ENCODE assay signal across 8 mouse cellular contexts in the genomic region with DNA sequence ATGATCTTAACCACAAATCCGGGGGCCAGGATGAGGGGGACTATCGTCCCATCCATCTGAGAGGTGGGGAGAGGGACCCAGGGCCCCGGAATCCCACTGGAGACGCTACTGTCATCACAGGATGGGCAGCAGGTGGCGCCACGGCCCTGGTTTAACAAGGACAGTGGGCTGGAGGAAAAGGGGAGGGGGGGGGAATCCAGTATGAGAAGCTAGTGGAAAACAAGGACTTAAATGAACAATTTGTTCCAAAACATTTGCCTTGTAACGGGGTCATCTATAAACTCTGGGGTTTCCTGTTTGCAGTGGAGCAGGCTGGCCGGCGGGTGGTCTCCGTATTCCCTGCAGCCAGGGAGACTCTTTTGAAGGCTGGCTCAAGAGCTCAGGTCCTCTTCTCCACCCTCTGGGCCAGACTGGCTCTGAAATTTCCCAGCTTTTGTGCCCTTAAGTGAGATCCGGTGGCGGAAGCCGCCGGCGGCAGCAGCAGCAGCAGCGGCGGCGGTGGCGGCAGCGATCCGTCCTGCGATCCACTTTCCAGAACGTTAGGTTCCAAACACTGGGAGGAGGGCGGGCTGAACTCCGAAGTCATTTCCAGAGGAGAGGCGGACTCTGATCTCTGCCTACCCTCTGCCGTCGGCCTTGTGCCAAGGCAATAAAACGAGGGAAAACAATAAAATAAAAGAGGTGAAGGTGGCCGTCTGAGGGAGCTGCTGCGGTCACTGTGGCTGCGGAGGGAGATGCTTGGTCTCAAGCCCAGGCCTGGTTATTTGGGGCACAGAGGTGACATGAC.
DNase-seq lines count a peak whose midpoint lies in the region; ATAC-seq and TF ChIP-seq lines count a peak whose summit lies in the region.

No protein-coding gene starts in this region.

- ATAC-seq in forebrain, embryonic 15.5 days (replicated peaks), result peak; percentile 49
- peak; percentile 84 for ATAC-seq in liver, postnatal 0 days
- peak; percentile 73; the same call in 1 of the 2 replicates for ATAC-seq in neural tube, embryonic 14.5 days (ENCODE audit: low read depth)

- no peaks in the 10 kb centered on the region for H3K36me3 ChIP-seq in forebrain, embryonic 15.5 days
- H3K36me3 ChIP-seq in liver, postnatal 0 days (replicated peaks; ENCODE audit: insufficient read depth, low read length), result no peaks in the 10 kb centered on the region
- H3K36me3 ChIP-seq in neural tube, embryonic 14.5 days (ENCODE audit: control insufficient read depth, insufficient read depth, low read length), result no peaks in the 10 kb centered on the region
- no peaks in the 10 kb centered on the region for H3K36me3 ChIP-seq in thymus, adult 2 months (ENCODE audit: control insufficient read depth, insufficient read depth, low read length)

- H3K4me1 ChIP-seq in forebrain, embryonic 15.5 days, result peaks cover 35% of the 10 kb centered on the region
- peaks cover 2% of the 10 kb centered on the region; the same call in 1 of the 2 replicates for H3K4me1 ChIP-seq in liver, postnatal 0 days (ENCODE audit: insufficient read depth)
- peaks cover 15% of the 10 kb centered on the region for H3K4me1 ChIP-seq in neural tube, embryonic 14.5 days (ENCODE audit: control insufficient read depth, insufficient read depth, low read length)
- peaks cover 11% of the 10 kb centered on the region for H3K4me1 ChIP-seq in thymus, adult 2 months (replicated peaks; ENCODE audit: control insufficient read depth, insufficient read depth, low read length)

- H3K4me3 ChIP-seq in forebrain, embryonic 15.5 days, result peak overlapping the region; percentile 36
- H3K4me3 ChIP-seq in liver, postnatal 0 days (ENCODE audit: low read depth, low read length), result peak overlapping the region; percentile 50
- peak overlapping the region; percentile 23 for H3K4me3 ChIP-seq in neural tube, embryonic 14.5 days (ENCODE audit: low read depth, low read length)
- H3K4me3 ChIP-seq in thymus, adult 2 months (ENCODE audit: control insufficient read depth, insufficient read depth, low read length), result peak overlapping the region; percentile 37

- intact Hi-C loops in heart, postnatal 25 days (cut with DNase I), result loop anchor here (2.0 to 5.0 kb wide), 6 partner anchors 63 to 405 kb away; no protein-coding TSS in a partner anchor

- peak overlapping the region; percentile 56 for H3K27ac ChIP-seq in forebrain, embryonic 15.5 days (replicated peaks)
- H3K27ac ChIP-seq in liver, postnatal 0 days (ENCODE audit: low read depth), result 0 out of 2 replicates have a peak overlapping the region, but pooled peaks have one; percentile 22
- peak overlapping the region; percentile 44; the same call in 1 of the 2 replicates for H3K27ac ChIP-seq in neural tube, embryonic 14.5 days (ENCODE audit: low read depth, low read length)
- no peak overlapping the region for H3K27ac ChIP-seq in thymus, adult 2 months (ENCODE audit: control insufficient read depth, insufficient read depth, low read length)

- TF ChIP-seq CTCF in liver, postnatal 0 days (IDR thresholded peaks at IDR 0.05; ENCODE audit: low read depth), result peak; percentile 82
- peak; percentile 81; the same call in 1 of the 2 replicates for TF ChIP-seq CTCF in thymus, adult 2 months (IDR thresholded peaks at IDR 0.05; ENCODE audit: borderline replicate concordance, control insufficient read depth, extremely low read depth, insufficient read depth, low read length, poor library complexity)

- peak; percentile 54 for TF ChIP-seq EP300 in liver, postnatal 0 days (IDR thresholded peaks at IDR 0.05; ENCODE audit: low read depth)

- H3K4me2 ChIP-seq in forebrain, embryonic 15.5 days (replicated peaks), result peak overlapping the region; percentile 66
- H3K4me2 ChIP-seq in liver, postnatal 0 days (ENCODE audit: low read depth, low read length), result peak overlapping the region; percentile 81
- H3K4me2 ChIP-seq in neural tube, embryonic 14.5 days (ENCODE audit: low read depth, low read length), result peak overlapping the region; percentile 68

- H3K9ac ChIP-seq in forebrain, embryonic 15.5 days (replicated peaks), result peak overlapping the region; percentile 43
- H3K9ac ChIP-seq in liver, postnatal 0 days (replicated peaks), result peak overlapping the region; percentile 48
- H3K9ac ChIP-seq in neural tube, embryonic 14.5 days (replicated peaks; ENCODE audit: low read depth, low read length), result peak overlapping the region; percentile 50

- DNase-seq in CD4-positive helper T cell, adult 2 months (ENCODE audit: low read depth, low spot score), result peak; percentile 56
- peak; percentile 72 for DNase-seq in brain, embryonic 18.5 days (ENCODE audit: low read depth, low spot score)
- DNase-seq in heart, postnatal 25 days (ENCODE audit: low spot score), result peak; percentile 59
- peak; percentile 81 for DNase-seq in layer of hippocampus, adult 11-12 months (ENCODE audit: low spot score)
- DNase-seq in liver, postnatal 0 days, result peak; percentile 83
- DNase-seq in thymus, adult 2 months, result peak; percentile 74

- no peaks in the 10 kb centered on the region for H3K27me3 ChIP-seq in forebrain, embryonic 15.5 days
- H3K27me3 ChIP-seq in liver, postnatal 0 days (ENCODE audit: insufficient read depth, low read length), result peaks cover 25% of the 10 kb centered on the region
- no peaks in the 10 kb centered on the region for H3K27me3 ChIP-seq in neural tube, embryonic 14.5 days (ENCODE audit: control insufficient read depth, insufficient read depth, low read length)
- H3K27me3 ChIP-seq in thymus, adult 2 months (ENCODE audit: control insufficient read depth, insufficient read depth, low read length), result peaks cover 7% of the 10 kb centered on the region; the same call in 1 of the 2 replicates

- H3K9me3 ChIP-seq in forebrain, embryonic 15.5 days, result no peaks in the 10 kb centered on the region
- no peaks in the 10 kb centered on the region for H3K9me3 ChIP-seq in liver, postnatal 0 days (ENCODE audit: low read length)
- no peaks in the 10 kb centered on the region for H3K9me3 ChIP-seq in neural tube, embryonic 14.5 days (ENCODE audit: control insufficient read depth, low read length)

- TF ChIP-seq POLR2A in thymus, adult 2 months (IDR thresholded peaks at IDR 0.05; ENCODE audit: control insufficient read depth, extremely low read depth, insufficient read depth, low read length, poor library complexity), result no peak

- WGBS in forebrain, embryonic 15.5 days, result 0% methylated on average over 32 of the region's 32 CpGs
- WGBS in liver, postnatal 0 days (ENCODE audit: insufficient replicate concordance), result 1% methylated on average over 32 of the region's 32 CpGs
- WGBS in neural tube, embryonic 14.5 days, result under 1% methylated on average over 32 of the region's 32 CpGs
- 1% methylated on average over 32 of the region's 32 CpGs for WGBS in thymus, adult 2 months
